Mouse (Mus musculus) liver, embryonic 11.5 days (tissue): ENCODE data around the gene Rbm33. TPM values are rescaled to one million over a fixed set of nuclear protein-coding genes. Genes with fewer than 3 reads are reported as not detected.

Experiments
- ATAC-seq: fragments of 200-750 bp; cut with Nextera tagmentation; replicated peaks from 2 replicates; pipeline ENCODE4 v1.8.0; 2017; ENCODE audit warnings: moderate number of reproducible peaks, mild to moderate bottlenecking, moderate TSS enrichment, moderate library complexity; ENCODE audit not compliant: low FRiP score
- DNase-seq: peaks from one replicate; pipeline ENCODE4 v3.0.0-alpha.2; 2017; ENCODE audit warnings: low spot score
- H3K27ac ChIP-seq: fragments of 300-500 bp; sonication (generic); 2 replicates; pipeline ENCODE4 v1.5.1; 2014; ENCODE audit warnings: mild to moderate bottlenecking, low read depth, low read length, control low read depth
- H3K27me3 ChIP-seq: fragments of 300-500 bp; sonication (generic); replicated peaks from 2 replicates; pipeline ENCODE4 v1.6.1; 2014; ENCODE audit warnings: low read length, mixed read lengths; ENCODE audit not compliant: control insufficient read depth, insufficient read depth
- H3K36me3 ChIP-seq: fragments of 300-500 bp; sonication (generic); 2 replicates; pipeline ENCODE4 v1.6.1; 2014; ENCODE audit warnings: mild to moderate bottlenecking, low read length, moderate library complexity, mixed read lengths; ENCODE audit not compliant: control insufficient read depth, insufficient read depth
- H3K4me1 ChIP-seq: fragments of 300-500 bp; sonication (generic); replicated peaks from 2 replicates; pipeline ENCODE4 v1.6.1; 2014; ENCODE audit warnings: low read length, mixed read lengths; ENCODE audit not compliant: control insufficient read depth, insufficient read depth
- H3K4me2 ChIP-seq: fragments of 300-500 bp; sonication (generic); 2 replicates; pipeline ENCODE4 v1.6.1; 2014; ENCODE audit warnings: mild to moderate bottlenecking, control low read depth, moderate library complexity
- H3K4me3 ChIP-seq: fragments of 300-500 bp; sonication (generic); 2 replicates; pipeline ENCODE4 v1.5.1; 2014; ENCODE audit warnings: low read depth, low read length, control low read depth
- H3K9ac ChIP-seq: fragments of 300-500 bp; sonication (generic); 2 replicates; pipeline ENCODE4 v1.6.1; 2014; ENCODE audit warnings: low read depth, low read length, control low read depth
- H3K9me3 ChIP-seq: fragments of 300-500 bp; sonication (generic); 2 replicates; pipeline ENCODE4 v1.6.1; 2016; ENCODE audit warnings: low read length, inconsistent platforms, mixed read lengths; ENCODE audit not compliant: control insufficient read depth
- WGBS: fragments of 180-500 bp; shearing (Covaris S2); extraction: QIAGEN DNeasy Blood & Tissue Kit; methylation state at CpG from one replicate; pipeline ENCODE4 v1.1.7; 2014; 5-methylcytosine and 5-hydroxymethylcytosine counted together
- polyA plus RNA-seq: library from polyadenylated mRNA; unstranded; fragments of >200 nt; fragmentation: Nextera tagmentation; extraction: Ambion mirVana; gene quantifications from 2 replicates; pipeline ENCODE4 v1.2.1, GENCODE M21; 2014

Gene Rbm33
- polyA plus RNA-seq, 1 experiment from 2014 or later: 11.1 TPM

DNA sequence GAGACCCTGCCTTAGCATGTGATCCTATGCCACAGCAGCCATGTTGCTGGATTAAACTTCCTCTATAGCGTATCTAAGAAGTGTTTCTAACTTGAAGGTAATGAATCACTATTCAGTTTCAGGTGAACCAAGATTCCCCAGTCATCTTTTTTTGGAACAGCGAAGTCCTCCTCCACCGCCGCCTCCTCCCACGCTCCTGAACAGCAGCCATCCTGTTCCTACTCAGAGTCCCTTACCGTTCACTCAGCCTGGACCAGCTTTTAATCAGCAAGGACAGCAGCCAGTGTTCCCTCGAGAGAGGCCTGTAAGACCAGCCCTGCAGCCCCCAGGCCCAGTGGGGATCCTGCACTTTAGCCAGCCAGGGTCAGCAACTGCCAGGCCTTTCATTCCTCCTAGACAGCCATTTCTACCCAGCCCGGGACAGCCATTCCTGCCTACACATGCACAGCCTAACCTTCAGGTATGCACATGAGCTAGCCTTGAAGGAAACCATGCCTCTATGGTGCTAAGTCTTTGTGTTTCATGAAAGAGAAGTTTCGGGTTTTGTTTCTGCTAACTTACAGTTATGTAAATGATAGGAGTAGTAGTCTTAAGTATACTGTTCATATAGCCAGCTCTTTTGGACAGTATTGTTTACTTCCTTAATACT, 70.7 kb downstream of the Rbm33 start:
- H3K27ac ChIP-seq: no peak overlapping the region
- H3K4me1 ChIP-seq: no peaks in the 10 kb centered on the region
- no peaks in the 10 kb centered on the region for H3K9me3 ChIP-seq
- ATAC-seq (no peak), DNase-seq (no peak)
- no peak overlapping the region for H3K4me2 ChIP-seq
- WGBS: 90% methylated on average over 9 of the region's 9 CpGs
- no peaks in the 10 kb centered on the region for H3K27me3 ChIP-seq
- H3K4me3 ChIP-seq: no peak overlapping the region
- peaks cover 26% of the 10 kb centered on the region for H3K36me3 ChIP-seq
- H3K9ac ChIP-seq: no peak overlapping the region

DNA sequence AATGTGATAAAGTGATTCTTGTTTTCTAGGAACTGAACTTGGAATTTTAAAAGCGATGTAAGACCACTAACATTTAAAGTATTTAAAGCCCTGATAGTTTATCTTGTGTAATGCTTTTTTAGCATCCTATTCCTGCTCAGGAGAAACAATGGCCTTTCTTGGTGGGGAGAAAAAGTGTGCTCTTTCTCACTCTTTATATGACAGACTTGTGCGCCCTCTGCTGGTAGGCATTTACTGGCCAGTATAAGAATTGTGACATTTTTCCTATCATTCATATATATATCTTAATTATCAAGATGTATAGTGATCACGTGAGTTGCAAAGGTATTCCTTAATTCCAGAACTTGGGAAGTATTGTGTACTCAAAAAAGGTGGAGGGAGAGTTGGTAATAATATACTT, 71.3 kb downstream of the Rbm33 start:
- no peak for ATAC-seq
- H3K36me3 ChIP-seq: peaks cover 28% of the 10 kb centered on the region
- H3K4me3 ChIP-seq: no peak overlapping the region
- 62% methylated on average over 3 of the region's 3 CpGs for WGBS
- H3K27me3 ChIP-seq: no peaks in the 10 kb centered on the region
- H3K27ac ChIP-seq: no peak overlapping the region
- DNase-seq: no peak
- H3K9ac ChIP-seq: no peak overlapping the region
- H3K4me1 ChIP-seq: no peaks in the 10 kb centered on the region
- no peak overlapping the region for H3K4me2 ChIP-seq
- no peaks in the 10 kb centered on the region for H3K9me3 ChIP-seq

DNA sequence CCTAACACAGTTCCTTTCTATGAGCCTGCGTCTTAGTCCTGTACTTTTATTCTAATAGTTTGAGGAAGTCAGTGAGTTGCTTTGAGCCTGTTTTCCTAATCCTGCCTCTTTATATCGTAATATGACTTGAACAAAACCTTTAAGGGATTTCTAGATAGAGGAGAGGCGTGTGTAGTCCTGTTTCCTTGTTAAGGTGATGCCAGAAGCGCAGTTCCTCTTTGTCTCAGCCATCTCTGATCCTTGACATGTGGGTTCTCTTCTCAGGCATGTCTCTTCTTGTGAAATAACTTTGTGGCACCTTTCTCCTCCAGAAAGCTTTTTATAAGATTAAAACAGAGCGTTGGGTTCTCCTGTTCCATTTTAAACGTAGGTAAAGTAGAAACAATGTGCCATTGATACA, 73.3 kb downstream of the Rbm33 start:
- Histone ChIP-seq H3K9ac (no peak overlapping the region), H3K4me2 (no peak overlapping the region), H3K4me1 (no peaks in the 10 kb centered on the region), H3K27ac (no peak overlapping the region), H3K36me3 (peaks cover 39% of the 10 kb centered on the region), H3K4me3 (no peak overlapping the region), H3K9me3 (no peaks in the 10 kb centered on the region), H3K27me3 (no peaks in the 10 kb centered on the region)
- 91% methylated on average over 6 of the region's 6 CpGs for WGBS
- no peak for ATAC-seq
- no peak for DNase-seq

GRCm38 (mm10) chr5:28397344-28397743, 80.4 kb downstream of the Rbm33 start:
- 93% methylated on average over 2 of the region's 2 CpGs for WGBS
- H3K27ac ChIP-seq: no peak overlapping the region
- no peak for DNase-seq
- ATAC-seq: no peak
- no peak overlapping the region for H3K4me2 ChIP-seq
- H3K36me3 ChIP-seq: peaks cover 16% of the 10 kb centered on the region
- no peaks in the 10 kb centered on the region for H3K9me3 ChIP-seq
- H3K4me3 ChIP-seq: no peak overlapping the region
- no peaks in the 10 kb centered on the region for H3K27me3 ChIP-seq
- no peaks in the 10 kb centered on the region for H3K4me1 ChIP-seq
- no peak overlapping the region for H3K9ac ChIP-seq

DNA sequence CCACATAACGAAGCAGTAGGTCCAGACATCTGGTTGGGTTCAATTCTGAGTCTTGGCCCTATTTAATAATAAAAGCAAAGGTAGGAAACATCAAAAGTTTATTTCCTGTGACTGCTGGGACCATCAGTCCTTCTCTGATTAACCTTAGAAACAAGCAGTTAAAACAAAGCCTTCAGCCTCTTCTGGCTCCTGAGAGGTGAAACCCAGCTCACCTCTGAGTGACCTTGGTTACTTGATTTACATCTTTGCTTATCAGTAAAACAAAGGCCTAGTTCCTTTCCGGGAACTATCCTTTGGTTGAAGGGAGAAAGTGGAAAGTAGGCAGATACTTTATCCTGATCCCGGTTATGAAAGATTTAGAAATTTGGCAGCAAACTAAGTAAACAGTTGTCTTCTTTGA, 81.8 kb downstream of the Rbm33 start:
- DNase-seq: no peak
- ATAC-seq: no peak
- Histone ChIP-seq H3K27me3 (no peaks in the 10 kb centered on the region), H3K9ac (no peak overlapping the region), H3K27ac (no peak overlapping the region), H3K4me2 (no peak overlapping the region), H3K4me1 (no peaks in the 10 kb centered on the region), H3K36me3 (peaks cover 14% of the 10 kb centered on the region), H3K4me3 (no peak overlapping the region), H3K9me3 (no peaks in the 10 kb centered on the region)
- WGBS: 70% methylated on average over 3 of the region's 3 CpGs

DNA sequence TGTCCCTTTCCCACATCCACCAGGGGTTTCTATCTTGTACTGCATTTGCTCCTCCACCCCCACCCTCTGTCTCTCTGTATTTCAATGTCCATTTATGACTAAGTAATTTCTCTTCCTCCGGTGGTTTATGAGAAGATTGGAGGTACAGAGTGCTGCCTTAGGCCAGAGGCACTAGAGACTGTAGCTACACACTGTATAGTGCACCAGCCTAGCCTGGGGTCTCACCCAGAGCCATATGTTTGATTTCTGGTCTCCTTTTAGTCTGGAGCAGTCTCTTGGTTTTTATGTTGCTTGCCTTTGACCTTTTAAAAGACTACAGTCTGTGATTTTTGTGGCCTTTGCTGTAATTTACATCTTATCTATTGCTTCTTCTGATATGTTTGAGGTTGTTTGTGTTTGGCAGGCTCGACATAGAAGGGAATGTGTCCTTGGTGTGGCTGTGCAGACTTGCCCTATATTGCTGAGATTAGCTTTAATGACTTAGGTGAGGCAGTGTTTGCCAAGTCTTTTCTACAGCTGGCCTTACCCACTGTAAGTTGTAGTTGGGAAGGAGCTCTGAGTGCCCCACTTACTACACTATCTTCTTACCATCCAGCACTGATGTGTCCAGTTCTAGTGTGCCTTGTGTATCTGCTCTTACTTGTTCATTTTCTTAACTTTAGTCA, 82.7 kb downstream of the Rbm33 start:
- Histone ChIP-seq H3K9ac (no peak overlapping the region), H3K27me3 (no peaks in the 10 kb centered on the region), H3K36me3 (peaks cover 6% of the 10 kb centered on the region), H3K4me1 (no peaks in the 10 kb centered on the region), H3K4me3 (no peak overlapping the region), H3K9me3 (no peaks in the 10 kb centered on the region), H3K27ac (no peak overlapping the region), H3K4me2 (no peak overlapping the region)
- ATAC-seq (no peak), DNase-seq (no peak)
- WGBS: 78% methylated on average over 2 of the region's 2 CpGs

DNA sequence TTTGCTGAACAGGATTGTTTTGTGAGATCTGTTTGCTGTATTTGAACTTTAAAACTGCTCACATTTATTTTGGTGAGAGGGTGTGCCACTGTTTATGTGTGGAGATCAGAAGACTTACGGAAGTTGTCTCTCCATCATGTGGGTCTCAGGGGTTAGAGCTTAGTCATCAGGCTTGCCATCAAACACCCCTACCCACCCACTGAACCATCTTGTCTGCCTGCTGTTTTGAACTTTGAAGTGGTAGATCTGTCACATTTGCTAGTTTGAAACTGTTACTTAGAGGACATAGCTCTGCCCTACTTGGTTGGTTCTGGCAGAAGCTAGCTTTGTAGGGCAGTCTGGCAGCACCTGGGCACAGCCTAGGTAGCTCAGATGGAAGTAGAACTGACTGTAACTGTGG, 85.8 kb downstream of the Rbm33 start:
- Histone ChIP-seq H3K4me3 (no peak overlapping the region), H3K27ac (no peak overlapping the region), H3K27me3 (no peaks in the 10 kb centered on the region), H3K9ac (no peak overlapping the region), H3K4me2 (no peak overlapping the region), H3K4me1 (no peaks in the 10 kb centered on the region), H3K36me3 (no peaks in the 10 kb centered on the region; the same call in 1 of the 2 replicates), H3K9me3 (no peaks in the 10 kb centered on the region)
- DNase-seq (no peak), ATAC-seq (no peak)
- 88% methylated on average over 1 of the region's 1 CpGs for WGBS

DNA sequence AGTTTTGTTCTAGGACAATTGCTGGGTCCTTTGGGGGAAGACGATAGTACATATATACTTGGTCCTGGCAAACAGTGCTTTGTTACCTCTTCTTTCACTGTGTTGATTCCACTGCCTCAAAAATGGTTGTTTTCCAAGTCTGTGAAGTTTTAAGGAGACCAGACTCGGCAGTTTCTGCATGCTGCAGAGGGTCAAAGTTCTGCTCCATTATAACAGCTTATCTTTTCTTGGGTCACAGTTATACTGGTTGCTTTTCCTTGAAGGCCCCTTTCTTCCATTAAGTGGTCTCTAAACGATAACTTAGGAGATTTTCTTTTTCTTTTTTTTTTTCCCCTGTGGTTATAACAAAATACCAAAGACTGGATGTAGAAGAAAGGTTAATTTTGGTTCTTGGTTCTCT, 89.7 kb downstream of the Rbm33 start:
- Histone ChIP-seq H3K27ac (no peak overlapping the region), H3K9ac (no peak overlapping the region), H3K4me1 (no peaks in the 10 kb centered on the region), H3K36me3 (peaks cover 9% of the 10 kb centered on the region; the same call in 1 of the 2 replicates), H3K27me3 (no peaks in the 10 kb centered on the region), H3K4me2 (no peak overlapping the region), H3K9me3 (no peaks in the 10 kb centered on the region), H3K4me3 (no peak overlapping the region)
- 77% methylated on average over 3 of the region's 3 CpGs for WGBS
- DNase-seq: no peak
- no peak for ATAC-seq
